Mouse (Mus musculus): Measurements from ENCODE around the gene Nr4a1. TPM values are rescaled to one million over a fixed set of nuclear protein-coding genes. Genes with fewer than 3 reads are reported as not detected.

Gene Nr4a1
- polyA plus RNA-seq, 1 experiment from 2014 or later, result 10.8 TPM

DNA sequence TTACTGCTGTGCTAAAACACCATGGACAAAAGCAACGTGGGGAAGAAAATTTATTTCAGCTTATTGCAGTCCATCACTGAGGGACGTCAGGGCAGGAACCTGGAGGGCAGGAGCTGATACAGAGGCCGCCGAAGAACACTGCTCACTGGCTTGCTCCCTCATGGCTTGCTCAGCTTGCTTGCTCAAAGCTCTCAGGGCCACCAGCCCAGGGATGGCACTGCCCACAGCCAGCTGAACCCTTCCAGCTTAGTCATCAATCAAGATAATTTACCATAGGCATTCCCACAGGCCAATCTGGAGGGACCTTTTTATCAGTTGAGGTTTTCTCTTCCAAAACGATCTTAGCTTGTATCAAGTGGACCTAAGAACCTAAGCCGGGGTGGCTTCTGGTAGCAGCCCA lies 57.9 kb downstream of the Nr4a1 start:
- no peak overlapping the region for H3K4me2 ChIP-seq (ENCODE audit: low read depth, low read length)
- no peak overlapping the region for H3K27ac ChIP-seq (ENCODE audit: low read length)
- 66% methylated on average over 6 of the region's 6 CpGs for WGBS
- peaks cover 18% of the 10 kb centered on the region for H3K4me1 ChIP-seq (replicated peaks; ENCODE audit: control insufficient read depth, insufficient read depth, low read length)
- H3K9me3 ChIP-seq (ENCODE audit: control insufficient read depth, low read length), result no peaks in the 10 kb centered on the region
- H3K36me3 ChIP-seq (ENCODE audit: control insufficient read depth, insufficient read depth, low read length), result no peaks in the 10 kb centered on the region
- no peak for ATAC-seq (ENCODE audit: low read depth)
- no peak overlapping the region for H3K9ac ChIP-seq (ENCODE audit: low read length)
- H3K27me3 ChIP-seq (ENCODE audit: control insufficient read depth, insufficient read depth, low read depth, low read length), result no peaks in the 10 kb centered on the region
- H3K4me3 ChIP-seq (ENCODE audit: low read length), result no peak overlapping the region

DNA sequence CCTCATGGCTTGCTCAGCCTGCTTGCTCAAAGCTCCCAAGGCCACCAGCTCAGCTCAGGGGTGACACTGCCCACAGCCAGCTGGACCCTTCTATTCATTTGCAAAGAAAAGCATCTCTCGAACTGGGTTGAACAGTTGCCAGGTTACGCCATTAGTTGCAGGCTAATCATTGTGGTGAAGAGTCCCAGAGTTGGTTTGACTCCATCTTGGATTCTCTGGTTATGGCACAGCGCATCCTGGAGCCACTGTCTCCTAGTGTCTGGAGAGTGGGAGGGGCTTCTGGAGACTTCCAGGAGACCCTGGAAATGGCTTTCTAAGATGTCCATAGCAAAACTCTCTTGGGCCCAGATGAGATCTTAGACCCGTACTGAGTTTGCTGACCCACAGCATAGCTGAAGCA lies 61.3 kb downstream of the Nr4a1 start:
- no peaks in the 10 kb centered on the region for H3K36me3 ChIP-seq (ENCODE audit: control insufficient read depth, insufficient read depth, low read length)
- H3K4me1 ChIP-seq (replicated peaks; ENCODE audit: control insufficient read depth, insufficient read depth, low read length), result peaks cover 4% of the 10 kb centered on the region; the same call in 1 of the 2 replicates
- H3K4me2 ChIP-seq (ENCODE audit: low read depth, low read length), result no peak overlapping the region
- H3K27ac ChIP-seq (ENCODE audit: low read length), result no peak overlapping the region
- no peaks in the 10 kb centered on the region for H3K9me3 ChIP-seq (ENCODE audit: control insufficient read depth, low read length)
- no peaks in the 10 kb centered on the region for H3K27me3 ChIP-seq (ENCODE audit: control insufficient read depth, insufficient read depth, low read depth, low read length)
- WGBS, result 80% methylated on average over 4 of the region's 4 CpGs
- no peak overlapping the region; the same call in 1 of the 2 replicates for H3K4me3 ChIP-seq (ENCODE audit: low read length)
- peak; percentile 3; the same call in 1 of the 2 replicates for ATAC-seq (ENCODE audit: low read depth)
- no peak overlapping the region for H3K9ac ChIP-seq (ENCODE audit: low read length)

DNA sequence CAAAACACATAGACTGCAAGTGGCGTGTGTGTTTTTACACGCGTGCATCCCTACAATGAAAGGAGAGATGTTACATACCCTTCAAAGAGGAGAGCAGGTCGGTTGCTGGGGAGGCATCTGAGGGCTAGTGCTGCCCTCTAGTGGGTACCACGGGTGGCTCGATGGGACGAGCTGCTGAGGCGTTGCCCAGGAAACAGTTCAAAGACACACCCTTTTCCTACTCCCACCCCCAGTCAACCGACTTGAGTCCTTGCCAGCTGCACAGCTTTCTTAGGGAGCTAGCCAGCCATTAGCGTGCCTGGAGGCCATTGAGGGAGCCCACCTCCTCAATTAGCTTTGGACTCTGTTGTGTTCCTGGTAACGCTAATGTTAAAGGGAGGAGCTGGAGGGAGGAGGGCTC lies 61.8 kb downstream of the Nr4a1 start:
- 1% methylated on average over 11 of the region's 11 CpGs for WGBS
- H3K36me3 ChIP-seq (ENCODE audit: control insufficient read depth, insufficient read depth, low read length), result no peaks in the 10 kb centered on the region
- H3K9ac ChIP-seq (ENCODE audit: low read length), result peak overlapping the region; percentile 46; the same call in 1 of the 2 replicates
- no peaks in the 10 kb centered on the region for H3K9me3 ChIP-seq (ENCODE audit: control insufficient read depth, low read length)
- H3K27me3 ChIP-seq (ENCODE audit: control insufficient read depth, insufficient read depth, low read depth, low read length), result no peaks in the 10 kb centered on the region
- H3K27ac ChIP-seq (ENCODE audit: low read length), result no peak overlapping the region
- peak overlapping the region; percentile 45 for H3K4me3 ChIP-seq (ENCODE audit: low read length)
- peak overlapping the region; percentile 68 for H3K4me2 ChIP-seq (ENCODE audit: low read depth, low read length)
- H3K4me1 ChIP-seq (replicated peaks; ENCODE audit: control insufficient read depth, insufficient read depth, low read length), result peaks cover 9% of the 10 kb centered on the region; the same call in 1 of the 2 replicates
- ATAC-seq (ENCODE audit: low read depth), result peak; percentile 84

DNA sequence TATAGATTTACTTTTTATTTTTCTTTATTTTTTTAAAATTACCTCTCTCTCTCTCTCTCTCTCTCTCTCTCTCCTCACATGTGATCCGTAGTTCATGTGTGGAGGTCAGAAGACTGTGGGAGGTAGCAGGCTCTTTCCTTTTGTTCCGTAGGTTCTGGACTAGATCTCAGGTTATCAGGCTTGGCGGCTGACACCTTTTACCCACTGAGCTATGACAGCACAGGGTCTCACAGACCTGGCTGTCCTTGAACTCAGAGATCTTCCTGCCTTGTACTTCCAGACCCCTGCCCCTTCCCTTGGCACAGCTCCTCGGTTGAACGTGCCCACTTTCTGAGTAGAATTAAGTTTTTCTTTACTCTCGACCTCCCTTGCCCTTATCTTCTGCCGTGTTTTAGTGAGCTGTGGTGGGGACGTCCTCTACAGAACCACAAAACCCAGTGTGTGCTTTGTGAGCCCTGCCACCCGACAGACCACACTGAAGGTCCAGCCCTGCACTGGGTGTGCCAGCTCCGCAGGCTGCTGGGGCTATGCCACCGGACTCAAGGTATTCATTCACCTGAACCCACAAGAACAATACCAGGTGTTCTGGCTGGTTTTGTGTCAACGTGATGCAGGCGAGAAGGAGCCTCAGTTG lies 62.3 kb downstream of the Nr4a1 start:
- Histone ChIP-seq H3K27ac (ENCODE audit: low read length) (no peak overlapping the region), H3K9ac (ENCODE audit: low read length) (peak overlapping the region; percentile 46; the same call in 1 of the 2 replicates), H3K4me1 (replicated peaks; ENCODE audit: control insufficient read depth, insufficient read depth, low read length) (peaks cover 9% of the 10 kb centered on the region; the same call in 1 of the 2 replicates), H3K4me2 (ENCODE audit: low read depth, low read length) (peak overlapping the region; percentile 68), H3K36me3 (ENCODE audit: control insufficient read depth, insufficient read depth, low read length) (no peaks in the 10 kb centered on the region), H3K4me3 (ENCODE audit: low read length) (peak overlapping the region; percentile 45), H3K27me3 (ENCODE audit: control insufficient read depth, insufficient read depth, low read depth, low read length) (no peaks in the 10 kb centered on the region), H3K9me3 (ENCODE audit: control insufficient read depth, low read length) (no peaks in the 10 kb centered on the region)
- peak; percentile 10; the same call in 1 of the 2 replicates for ATAC-seq (ENCODE audit: low read depth)
- 52% methylated on average over 13 of the region's 13 CpGs for WGBS

DNA sequence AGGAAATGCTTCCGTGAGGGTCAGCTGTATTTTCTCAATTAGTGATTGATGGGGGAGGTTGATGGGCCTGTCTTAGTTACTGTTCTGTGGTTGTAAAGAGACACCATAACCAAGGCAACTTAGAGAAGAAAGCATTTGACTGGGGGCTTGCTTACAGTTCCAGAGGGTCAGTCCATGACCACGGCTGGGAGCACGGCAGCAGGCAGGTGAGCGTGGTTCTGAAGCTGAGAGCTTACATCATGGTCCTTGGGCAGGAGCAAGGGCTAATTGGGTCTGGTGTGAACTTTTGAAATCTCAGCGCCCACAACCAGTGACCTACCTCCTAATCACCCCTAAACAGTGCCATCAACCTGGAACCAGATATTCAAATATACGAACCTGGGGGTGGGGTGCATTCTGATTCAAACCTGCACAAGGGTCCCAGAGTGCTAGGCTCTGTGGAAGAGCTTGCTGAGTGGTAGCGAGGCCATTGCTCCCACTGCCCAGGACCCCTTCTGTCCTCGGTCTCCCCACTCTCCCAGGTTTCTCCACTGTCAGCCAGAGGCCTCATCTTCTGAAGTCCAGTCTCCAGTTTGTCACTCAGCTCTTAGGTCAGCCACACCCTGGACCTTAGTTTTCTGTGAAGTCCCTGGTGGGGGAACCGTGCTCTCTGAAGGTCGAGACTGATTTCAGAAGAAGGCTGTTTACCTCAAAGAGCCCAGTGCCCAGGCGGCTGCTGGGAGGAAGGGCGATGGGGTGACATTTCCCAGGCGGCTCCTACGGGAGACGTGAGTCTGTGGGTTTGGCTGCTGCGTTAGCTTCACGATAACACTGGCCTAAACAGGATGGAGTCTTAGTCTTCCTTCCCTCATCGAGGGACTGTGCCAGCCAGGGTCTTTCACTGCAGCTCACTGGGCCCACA lies 63.1 kb downstream of the Nr4a1 start:
- H3K27me3 ChIP-seq (ENCODE audit: control insufficient read depth, insufficient read depth, low read depth, low read length), result no peaks in the 10 kb centered on the region
- no peak overlapping the region for H3K27ac ChIP-seq (ENCODE audit: low read length)
- no peak overlapping the region for H3K9ac ChIP-seq (ENCODE audit: low read length)
- H3K4me3 ChIP-seq (ENCODE audit: low read length), result no peak overlapping the region
- H3K9me3 ChIP-seq (ENCODE audit: control insufficient read depth, low read length), result no peaks in the 10 kb centered on the region
- WGBS, result 58% methylated on average over 18 of the region's 18 CpGs
- H3K4me1 ChIP-seq (replicated peaks; ENCODE audit: control insufficient read depth, insufficient read depth, low read length), result peaks cover 9% of the 10 kb centered on the region; the same call in 1 of the 2 replicates
- no peak overlapping the region for H3K4me2 ChIP-seq (ENCODE audit: low read depth, low read length)
- no peak for ATAC-seq (ENCODE audit: low read depth)
- H3K36me3 ChIP-seq (ENCODE audit: control insufficient read depth, insufficient read depth, low read length), result no peaks in the 10 kb centered on the region

DNA sequence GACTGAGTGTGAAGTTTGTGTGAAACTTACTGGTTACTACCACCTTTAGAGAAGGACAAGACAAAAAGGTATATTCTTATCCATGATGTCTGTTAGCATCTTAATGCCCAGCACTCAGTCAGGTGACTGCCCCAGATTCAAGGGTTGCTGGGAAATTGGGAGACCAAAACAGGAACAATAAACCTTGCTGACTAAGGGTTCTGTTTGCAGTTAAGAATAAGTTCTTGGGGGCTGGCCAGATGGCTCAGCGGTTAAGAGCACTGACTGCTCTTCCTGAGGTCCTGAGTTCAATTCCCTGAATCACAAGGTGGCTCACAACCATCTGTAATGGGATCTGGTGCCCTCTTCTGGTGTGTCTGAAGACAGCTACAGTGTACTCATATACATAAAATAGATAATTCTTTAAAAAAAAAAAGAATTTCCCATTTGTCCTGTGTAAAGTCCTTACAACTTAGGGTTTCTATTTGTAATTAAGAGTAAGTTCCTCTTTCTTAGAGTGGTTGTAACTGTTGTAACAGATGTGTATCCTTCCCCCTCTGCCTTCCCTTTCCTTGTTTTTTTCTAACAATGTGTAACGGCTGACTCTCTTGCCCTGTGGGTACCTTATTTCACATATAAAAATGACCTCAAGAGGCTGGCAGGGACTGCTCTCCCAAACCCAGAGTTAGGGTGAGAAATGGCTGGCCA lies 63.9 kb downstream of the Nr4a1 start:
- no peak overlapping the region for H3K27ac ChIP-seq (ENCODE audit: low read length)
- no peak overlapping the region for H3K9ac ChIP-seq (ENCODE audit: low read length)
- 75% methylated on average over 2 of the region's 2 CpGs for WGBS
- ATAC-seq (ENCODE audit: low read depth), result no peak
- no peaks in the 10 kb centered on the region for H3K9me3 ChIP-seq (ENCODE audit: control insufficient read depth, low read length)
- no peak overlapping the region for H3K4me3 ChIP-seq (ENCODE audit: low read length)
- no peak overlapping the region for H3K4me2 ChIP-seq (ENCODE audit: low read depth, low read length)
- H3K4me1 ChIP-seq (replicated peaks; ENCODE audit: control insufficient read depth, insufficient read depth, low read length), result peaks cover 9% of the 10 kb centered on the region; the same call in 1 of the 2 replicates
- no peaks in the 10 kb centered on the region for H3K27me3 ChIP-seq (ENCODE audit: control insufficient read depth, insufficient read depth, low read depth, low read length)
- no peaks in the 10 kb centered on the region for H3K36me3 ChIP-seq (ENCODE audit: control insufficient read depth, insufficient read depth, low read length)

DNA sequence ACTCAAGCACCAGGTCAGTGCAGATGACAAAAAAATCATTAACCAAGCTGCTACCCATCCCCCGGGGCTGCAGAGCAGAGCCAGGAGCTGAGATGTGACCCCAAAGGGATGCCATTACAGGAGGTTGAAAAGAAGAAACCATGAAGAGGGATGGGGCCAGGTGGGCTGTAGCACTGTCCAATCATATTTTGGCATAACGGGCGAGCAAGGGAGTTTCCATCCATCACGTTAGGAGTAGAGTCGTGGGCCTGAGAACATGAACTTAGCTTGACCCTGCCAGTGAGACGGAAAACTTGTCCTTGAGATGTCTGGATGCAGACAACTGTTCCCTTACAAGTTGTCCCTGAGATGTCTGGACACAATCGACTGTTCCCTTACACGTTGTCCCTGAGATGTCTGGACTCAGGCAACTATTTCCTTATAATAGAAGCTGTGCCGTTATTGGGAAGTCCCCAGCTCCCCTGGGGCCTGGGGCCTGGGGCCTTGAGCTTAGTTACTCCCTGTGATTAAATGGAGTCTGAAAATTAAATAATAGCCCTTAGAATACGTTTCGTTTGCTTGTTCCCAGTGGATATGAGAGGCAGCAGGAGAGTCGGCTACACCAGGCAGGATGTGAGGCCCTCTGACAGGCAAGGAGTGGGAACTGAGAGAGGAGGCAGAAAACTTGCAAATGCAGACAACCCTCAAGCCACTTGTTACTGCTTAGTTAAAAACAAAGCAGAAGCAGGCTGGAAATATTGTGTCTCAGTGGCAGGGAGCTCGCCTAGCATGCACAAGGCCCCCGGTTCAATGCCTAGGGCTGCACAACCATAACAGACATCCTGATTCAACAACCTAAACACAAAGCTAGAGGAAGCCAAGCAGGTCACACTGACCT lies 65.1 kb downstream of the Nr4a1 start:
- Histone ChIP-seq H3K9ac (ENCODE audit: low read length) (no peak overlapping the region), H3K27ac (ENCODE audit: low read length) (no peak overlapping the region), H3K4me2 (ENCODE audit: low read depth, low read length) (no peak overlapping the region), H3K36me3 (ENCODE audit: control insufficient read depth, insufficient read depth, low read length) (no peaks in the 10 kb centered on the region), H3K4me3 (ENCODE audit: low read length) (no peak overlapping the region), H3K9me3 (ENCODE audit: control insufficient read depth, low read length) (no peaks in the 10 kb centered on the region), H3K4me1 (replicated peaks; ENCODE audit: control insufficient read depth, insufficient read depth, low read length) (peaks cover 9% of the 10 kb centered on the region; the same call in 1 of the 2 replicates), H3K27me3 (ENCODE audit: control insufficient read depth, insufficient read depth, low read depth, low read length) (no peaks in the 10 kb centered on the region)
- 43% methylated on average over 14 of the region's 14 CpGs for WGBS
- ATAC-seq (ENCODE audit: low read depth), result no peak

DNA sequence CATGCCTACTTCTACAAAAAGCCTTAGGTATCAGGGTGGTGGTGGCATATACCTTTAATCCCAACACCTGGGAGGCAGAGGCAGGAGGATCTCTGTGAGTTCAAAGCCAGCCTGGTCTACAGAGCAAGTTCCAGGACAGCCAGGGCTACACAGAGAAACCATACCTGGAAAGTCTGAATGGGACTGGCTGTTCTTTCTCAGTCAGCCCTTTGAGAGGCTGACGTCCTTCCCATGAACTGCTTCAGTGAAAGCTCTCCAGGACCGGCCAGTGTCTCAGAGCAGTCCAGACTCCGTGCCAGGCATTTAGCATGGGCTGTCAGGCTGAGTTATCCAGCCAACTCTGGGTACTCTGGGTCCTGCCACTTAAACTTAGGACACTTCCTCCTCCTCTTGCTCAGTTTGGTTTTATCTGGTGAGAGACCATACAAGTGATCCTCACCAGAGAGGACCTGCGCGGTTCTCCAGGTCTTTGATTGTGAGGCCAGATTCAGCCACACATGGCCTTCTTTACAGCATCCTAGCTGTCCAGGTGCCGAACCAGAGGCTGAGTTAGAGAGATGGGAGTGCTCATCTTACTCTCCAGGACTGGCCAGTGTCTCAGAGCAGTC lies 66.0 kb downstream of the Nr4a1 start:
- Histone ChIP-seq H3K4me1 (replicated peaks; ENCODE audit: control insufficient read depth, insufficient read depth, low read length) (peaks cover 9% of the 10 kb centered on the region; the same call in 1 of the 2 replicates), H3K9me3 (ENCODE audit: control insufficient read depth, low read length) (no peaks in the 10 kb centered on the region), H3K27me3 (ENCODE audit: control insufficient read depth, insufficient read depth, low read depth, low read length) (no peaks in the 10 kb centered on the region), H3K36me3 (ENCODE audit: control insufficient read depth, insufficient read depth, low read length) (no peaks in the 10 kb centered on the region), H3K4me3 (ENCODE audit: low read length) (no peak overlapping the region), H3K4me2 (ENCODE audit: low read depth, low read length) (no peak overlapping the region), H3K9ac (ENCODE audit: low read length) (no peak overlapping the region), H3K27ac (ENCODE audit: low read length) (peak overlapping the region; percentile 10)
- 68% methylated on average over 6 of the region's 6 CpGs for WGBS
- ATAC-seq (ENCODE audit: low read depth), result no peak

Measured in lung, embryonic 16.5 days (tissue).